ENCODE assay signal across 12 mouse cellular contexts in the genomic region with DNA sequence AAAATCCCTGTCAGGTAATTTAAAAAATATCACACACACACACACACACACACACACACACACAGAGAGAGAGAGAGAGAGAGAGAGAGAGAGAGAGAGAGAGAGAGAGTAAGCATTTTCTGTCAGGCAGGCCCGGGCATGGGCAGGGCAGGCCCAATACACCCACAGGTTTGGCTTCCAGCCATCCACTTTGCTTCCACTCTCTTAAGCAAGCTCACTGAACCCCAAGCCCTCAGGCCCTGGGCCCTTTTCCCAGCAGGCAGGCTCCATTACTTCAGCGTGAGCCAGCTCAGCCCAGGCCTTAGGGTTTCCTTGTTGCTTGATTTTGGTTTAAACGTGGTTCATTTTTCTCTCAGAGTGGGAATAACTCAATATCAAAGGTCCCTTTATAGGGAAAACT. TPM values are rescaled to one million over a fixed set of nuclear protein-coding genes. Genes with fewer than 3 reads are reported as not detected.
DNase-seq lines count a peak whose midpoint lies in the region; ATAC-seq lines count a peak whose summit lies in the region.
"Had no signal": no experiment of that assay in that cellular context is flagged by ENCODE, and none has a peak within 500 bp of the region (broad histone marks: within the 10 kb centered on the region; RNA-seq: fewer than 3 reads in every experiment).

No protein-coding gene starts in this region.

- no peak overlapping the region for H3K9ac ChIP-seq in kidney, embryonic 15.5 days
- H3K9ac ChIP-seq in lung, embryonic 16.5 days (ENCODE audit: low read length): no peak overlapping the region
- H3K9ac ChIP-seq: intestine, embryonic 15.5 days had no signal

- H3K27me3 ChIP-seq in kidney, embryonic 15.5 days: no peaks in the 10 kb centered on the region
- H3K27me3 ChIP-seq in lung, embryonic 16.5 days (ENCODE audit: control insufficient read depth, insufficient read depth, low read depth, low read length): no peaks in the 10 kb centered on the region
- H3K27me3 ChIP-seq: intestine, embryonic 15.5 days had no signal

- no peak overlapping the region for H3K4me3 ChIP-seq in kidney, embryonic 15.5 days (replicated peaks)
- no peak overlapping the region for H3K4me3 ChIP-seq in lung, embryonic 16.5 days (ENCODE audit: low read length)
- H3K4me3 ChIP-seq: intestine, embryonic 15.5 days had no signal

- no peaks in the 10 kb centered on the region for H3K4me1 ChIP-seq in kidney, embryonic 15.5 days
- H3K4me1 ChIP-seq in lung, embryonic 16.5 days (replicated peaks; ENCODE audit: control insufficient read depth, insufficient read depth, low read length): no peaks in the 10 kb centered on the region
- H3K4me1 ChIP-seq: intestine, embryonic 15.5 days had no signal

- no peaks in the 10 kb centered on the region for H3K36me3 ChIP-seq in kidney, embryonic 15.5 days
- no peaks in the 10 kb centered on the region for H3K36me3 ChIP-seq in lung, embryonic 16.5 days (ENCODE audit: control insufficient read depth, insufficient read depth, low read length)
- H3K36me3 ChIP-seq: intestine, embryonic 15.5 days had no signal

- no peak overlapping the region for H3K27ac ChIP-seq in kidney, embryonic 15.5 days
- H3K27ac ChIP-seq in lung, embryonic 16.5 days (ENCODE audit: low read length): no peak overlapping the region
- H3K27ac ChIP-seq: intestine, embryonic 15.5 days had no signal

- H3K4me2 ChIP-seq in kidney, embryonic 15.5 days: no peak overlapping the region
- H3K4me2 ChIP-seq in lung, embryonic 16.5 days (ENCODE audit: low read depth, low read length): no peak overlapping the region
- H3K4me2 ChIP-seq: intestine, embryonic 15.5 days; midbrain, embryonic 11.5 days had no signal

- no peak for ATAC-seq in kidney, embryonic 15.5 days (replicated peaks; ENCODE audit: low FRiP score)
- 0 out of 2 replicates have a peak, but pooled peaks have one; percentile 56 for ATAC-seq in lung, embryonic 16.5 days (ENCODE audit: low read depth)
- ATAC-seq in erythroid progenitor cell, adult 5-6 weeks (replicated peaks; ENCODE audit: low FRiP score, poor library complexity, severe bottlenecking): no peak
- ATAC-seq: intestine, embryonic 15.5 days had no signal

- WGBS in kidney, embryonic 15.5 days: 81% methylated on average over 3 of the region's 3 CpGs
- 62% methylated on average over 3 of the region's 3 CpGs for WGBS in lung, embryonic 16.5 days

- peak; percentile 25 for DNase-seq in adrenal gland, adult 2 months
- DNase-seq in adrenal gland, postnatal 4 days (ENCODE audit: low spot score in 2 of 2): no peak
- peak; percentile 26 for DNase-seq in kidney, postnatal 14 days
- DNase-seq in adrenal gland, postnatal 14 days: peak; percentile 47
- no peak for DNase-seq in thymus, postnatal 10 days (ENCODE audit: low spot score in 2 of 2)

- no peaks in the 10 kb centered on the region for H3K9me3 ChIP-seq in kidney, embryonic 15.5 days (replicated peaks)
- no peaks in the 10 kb centered on the region for H3K9me3 ChIP-seq in lung, embryonic 16.5 days (ENCODE audit: control insufficient read depth, low read length)
- H3K9me3 ChIP-seq: intestine, embryonic 15.5 days had no signal

RNA-seq across cellular contexts. Expression of gene Oas1f, which starts 2.5 kb away (rescaled TPM):
- not detected for total RNA-seq in adrenal gland, adult 2 months (2021)
- polyA plus RNA-seq in adrenal gland, adult 2 months (2012; rRNA removed): not detected in 2 replicates
- not detected for total RNA-seq in adrenal gland, postnatal 4 days (2021)
- polyA plus RNA-seq in kidney, embryonic 15.5 days (2015; fragmentation: Nextera tagmentation; extraction: Ambion mirVana): 0.10 TPM in 1 of 2 replicates, not detected in the other
- not detected in 2 replicates for total RNA-seq in adrenal gland, postnatal 14 days (2021)
- not detected in 2 replicates for polyA plus RNA-seq in lung, embryonic 16.5 days (2015; fragmentation: Nextera tagmentation; extraction: Ambion mirVana)
- not detected in 2 replicates for total RNA-seq in erythroid progenitor cell, adult 5-6 weeks (2015; ENCODE audit: low replicate concordance)
- not detected in 2 replicates for total RNA-seq in erythroid progenitor cell, adult 5-6 weeks (2017; ENCODE audit: low replicate concordance)
- polyA plus RNA-seq: C2C12; frontal cortex, adult 2 months; intestine, embryonic 15.5 days had no signal

RNA-seq across cellular contexts. Expression of gene Oas1h, which starts 16.5 kb away (rescaled TPM):
- not detected for total RNA-seq in adrenal gland, adult 2 months (2021)
- polyA plus RNA-seq in adrenal gland, adult 2 months (2012; rRNA removed): not detected in 2 replicates
- total RNA-seq in adrenal gland, postnatal 4 days (2021): under 1 TPM in 1 of 2 experiments, not detected in 1; 0.20 TPM
- not detected in 2 replicates for polyA plus RNA-seq in kidney, embryonic 15.5 days (2015; fragmentation: Nextera tagmentation; extraction: Ambion mirVana)
- total RNA-seq in adrenal gland, postnatal 14 days (2021): not detected in 2 replicates
- not detected in 2 replicates for polyA plus RNA-seq in lung, embryonic 16.5 days (2015; fragmentation: Nextera tagmentation; extraction: Ambion mirVana)
- not detected in 2 replicates for total RNA-seq in erythroid progenitor cell, adult 5-6 weeks (2015; ENCODE audit: low replicate concordance)
- total RNA-seq in erythroid progenitor cell, adult 5-6 weeks (2017; ENCODE audit: low replicate concordance): not detected in 2 replicates
- polyA plus RNA-seq: C2C12; frontal cortex, adult 2 months; intestine, embryonic 15.5 days; midbrain, embryonic 11.5 days had no signal

RNA-seq across cellular contexts. Expression of gene Oas1c, which starts 32.4 kb away (rescaled TPM):
- total RNA-seq in adrenal gland, adult 2 months (2021): under 1 TPM; 0.49 to 0.97 TPM
- polyA plus RNA-seq in adrenal gland, adult 2 months (2012; rRNA removed): 1.0 and 2.8 TPM in 2 replicates
- 1 to 10 TPM; 2.3 to 4.1 TPM for total RNA-seq in adrenal gland, postnatal 4 days (2021)
- polyA plus RNA-seq in kidney, embryonic 15.5 days (2015; fragmentation: Nextera tagmentation; extraction: Ambion mirVana): 0.27 and 0.49 TPM in 2 replicates
- 0.89 and 1.8 TPM in 2 replicates for total RNA-seq in adrenal gland, postnatal 14 days (2021)
- polyA plus RNA-seq in lung, embryonic 16.5 days (2015; fragmentation: Nextera tagmentation; extraction: Ambion mirVana): 0.69 and 1.1 TPM in 2 replicates
- total RNA-seq in erythroid progenitor cell, adult 5-6 weeks (2015; ENCODE audit: low replicate concordance): 2.2 and 9.6 TPM in 2 replicates
- 6.7 and 11.6 TPM in 2 replicates for total RNA-seq in erythroid progenitor cell, adult 5-6 weeks (2017; ENCODE audit: low replicate concordance)

RNA-seq across cellular contexts. Expression of gene Oas1g, which starts 42.7 kb away (rescaled TPM):
- 1 to 10 TPM in 1 of 2 experiments, under 1 TPM in 1; 0.66 to 1.1 TPM for total RNA-seq in adrenal gland, adult 2 months (2021)
- 2.5 and 2.7 TPM in 2 replicates for polyA plus RNA-seq in adrenal gland, adult 2 months (2012; rRNA removed)
- under 1 TPM; 0.23 to 0.42 TPM for total RNA-seq in adrenal gland, postnatal 4 days (2021)
- polyA plus RNA-seq in kidney, embryonic 15.5 days (2015; fragmentation: Nextera tagmentation; extraction: Ambion mirVana): 0.68 and 0.81 TPM in 2 replicates
- total RNA-seq in adrenal gland, postnatal 14 days (2021): not detected in 2 replicates
- 0.20 and 0.21 TPM in 2 replicates for polyA plus RNA-seq in lung, embryonic 16.5 days (2015; fragmentation: Nextera tagmentation; extraction: Ambion mirVana)
- total RNA-seq in erythroid progenitor cell, adult 5-6 weeks (2015; ENCODE audit: low replicate concordance): not detected in 2 replicates
- 0.90 TPM in 1 of 2 replicates, not detected in the other for total RNA-seq in erythroid progenitor cell, adult 5-6 weeks (2017; ENCODE audit: low replicate concordance)
- polyA plus RNA-seq: C2C12 had no signal

RNA-seq across cellular contexts. Expression of gene Oas1e, which starts 49.4 kb away (rescaled TPM):
- not detected for total RNA-seq in adrenal gland, adult 2 months (2021)
- polyA plus RNA-seq in adrenal gland, adult 2 months (2012; rRNA removed): not detected in 2 replicates
- not detected for total RNA-seq in adrenal gland, postnatal 4 days (2021)
- not detected in 2 replicates for polyA plus RNA-seq in kidney, embryonic 15.5 days (2015; fragmentation: Nextera tagmentation; extraction: Ambion mirVana)
- total RNA-seq in adrenal gland, postnatal 14 days (2021): not detected in 2 replicates
- not detected in 2 replicates for polyA plus RNA-seq in lung, embryonic 16.5 days (2015; fragmentation: Nextera tagmentation; extraction: Ambion mirVana)
- total RNA-seq in erythroid progenitor cell, adult 5-6 weeks (2015; ENCODE audit: low replicate concordance): not detected in 2 replicates
- 3.0 TPM in 1 of 2 replicates, not detected in the other for total RNA-seq in erythroid progenitor cell, adult 5-6 weeks (2017; ENCODE audit: low replicate concordance)
- polyA plus RNA-seq: C2C12; frontal cortex, adult 2 months; intestine, embryonic 15.5 days had no signal

Comparison
In these comparisons a context has a peak if more than half of its experiments do, and no peak if none do; other contexts are left out.
1. DNase-seq: peak in adrenal gland, adult 2 months (single experiment), kidney, postnatal 14 days (single experiment) and adrenal gland, postnatal 14 days (single experiment); none in adrenal gland, postnatal 4 days (0 of 2) and thymus, postnatal 10 days (0 of 2).